Mouse (Mus musculus) layer of hippocampus, adult 2 months (tissue): ENCODE results near the gene Rab36. TPM values are rescaled to one million over a fixed set of nuclear protein-coding genes. Genes with fewer than 3 reads are reported as not detected.
"Not testable (repeated sequence)": the region's sequence is repeated elsewhere in the genome, so short reads cannot be mapped to it uniquely, and the experiment has no call there.

ENCODE experiments used
- DNase-seq, 2 experiments: peaks; one replicate each; pipeline ENCODE4 v3.0.0; 2022; ENCODE audit warnings: low spot score in 2 of 2
- H3K27ac ChIP-seq: fragments of 200-600 bp; 2 replicates; pipeline ENCODE4 v1.8.1; 2022
- H3K4me3 ChIP-seq: fragments of 200-600 bp; 2 replicates; pipeline ENCODE4 v1.8.1; 2022; ENCODE audit warnings: mild to moderate bottlenecking
- CTCF ChIP-seq: fragments of 200-600 bp; conservative IDR thresholded peaks from 2 replicates; pipeline ENCODE4 v1.8.1; 2022; ENCODE audit warnings: antibody characterized with exemption, mild to moderate bottlenecking, moderate library complexity
- total RNA-seq, 2 experiments: library from RNA; stranded (reverse); gene quantifications; 2 replicates each; pipeline ENCODE4 v1.2.3; 2021

The Rab36 gene
- total RNA-seq, 2 experiments from 2014 or later = 33.6 to 34.6 TPM

- no peak overlapping the region for H3K4me3 ChIP-seq
- DNase-seq = peak; percentile 62 to 90
- TF ChIP-seq CTCF = peak; percentile 97
- H3K27ac ChIP-seq = no peak overlapping the region
Observed at GRCm38 (mm10) chr10:75021138-75021537, 15.7 kb upstream of the Rab36 start.

DNA sequence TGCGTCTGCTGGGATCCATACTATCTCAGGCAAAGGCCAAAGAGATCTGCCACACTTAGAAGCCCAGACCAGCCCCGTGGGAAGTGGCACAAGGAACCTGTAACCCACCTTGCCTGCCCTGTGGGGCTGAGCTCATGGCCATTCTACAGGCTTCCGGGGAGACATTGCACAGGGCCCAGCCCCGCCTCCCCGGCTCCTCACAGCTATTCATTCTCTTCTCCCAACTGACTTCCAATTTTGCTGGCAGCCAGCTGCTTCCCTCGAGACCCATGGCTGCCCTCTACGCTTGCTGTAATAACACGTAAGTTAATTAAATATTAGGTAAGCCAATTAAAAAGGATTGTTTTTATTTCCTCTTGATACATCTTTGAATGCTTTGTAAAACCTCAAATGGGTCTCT, 10.4 kb upstream of the Rab36 start:
- TF ChIP-seq CTCF = no peak
- Histone ChIP-seq H3K27ac (no peak overlapping the region), H3K4me3 (no peak overlapping the region)
- no peak for DNase-seq

GRCm38 (mm10) chr10:75028743-75029142, 8.1 kb upstream of the Rab36 start:
- DNase-seq = no peak
- TF ChIP-seq CTCF = no peak
- H3K27ac ChIP-seq = no peak overlapping the region
- no peak overlapping the region for H3K4me3 ChIP-seq

DNA sequence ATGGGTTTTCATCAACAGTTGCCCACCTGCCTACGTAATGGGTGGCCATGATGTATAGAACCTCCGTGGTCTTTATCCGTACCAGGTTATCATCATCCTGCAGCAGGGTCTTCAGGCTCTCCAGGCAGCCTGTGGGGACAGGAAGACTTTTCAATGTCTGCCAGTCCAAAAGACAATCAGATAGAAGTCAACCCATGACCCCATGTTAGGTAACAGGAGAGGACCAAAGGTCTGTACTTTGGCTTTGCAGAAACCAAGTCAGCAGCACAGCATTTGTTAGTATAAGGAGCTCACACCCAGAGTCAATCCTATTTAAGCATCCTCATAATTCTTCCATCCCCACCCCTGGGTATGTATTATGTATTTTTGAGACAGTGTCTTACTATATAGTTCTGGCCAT, 7.2 kb upstream of the Rab36 start:
- Histone ChIP-seq H3K27ac (no peak overlapping the region), H3K4me3 (no peak overlapping the region)
- no peak for DNase-seq
- TF ChIP-seq CTCF = no peak

GRCm38 (mm10) chr10:75030234-75030633, 6.6 kb upstream of the Rab36 start:
- no peak for DNase-seq
- no peak for TF ChIP-seq CTCF
- Histone ChIP-seq H3K4me3 (no peak overlapping the region), H3K27ac (no peak overlapping the region)

DNA sequence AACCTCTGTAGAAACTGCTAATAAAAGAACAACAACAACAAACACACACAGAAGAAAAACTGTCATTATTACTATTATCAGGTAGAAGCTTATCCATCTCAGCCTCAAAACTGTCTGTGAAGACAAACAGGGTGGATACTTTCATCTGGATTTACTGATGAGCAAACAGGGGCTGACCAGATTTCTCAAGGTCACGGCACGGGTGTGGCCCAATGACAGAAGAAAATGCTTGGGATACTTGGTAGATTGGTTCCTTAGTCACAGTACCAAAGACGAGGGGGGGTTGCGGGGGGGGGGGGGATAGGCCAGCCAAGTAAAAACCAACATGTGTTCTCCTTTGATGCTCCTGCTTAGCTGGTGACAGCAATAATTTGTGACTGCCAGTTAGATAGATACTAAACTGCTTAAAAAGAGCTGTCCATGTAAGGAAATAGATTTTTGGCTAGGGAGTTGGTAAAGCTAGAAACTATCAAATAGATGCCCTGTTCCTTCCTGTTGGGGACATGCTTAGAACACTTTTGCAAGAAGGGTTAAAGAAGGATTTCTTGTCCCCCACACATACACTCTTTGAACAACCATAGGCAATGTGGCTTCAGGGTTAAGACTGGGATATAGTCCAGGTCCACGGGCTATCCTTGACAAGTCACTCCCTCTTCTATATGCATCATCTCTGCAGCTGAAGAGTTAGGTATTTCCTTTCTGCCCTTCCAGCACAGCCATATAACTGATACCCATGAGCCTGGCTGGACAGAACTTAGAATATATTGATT, 5.3 kb upstream of the Rab36 start:
- no peak overlapping the region for H3K4me3 ChIP-seq
- H3K27ac ChIP-seq = no peak overlapping the region
- no peak for TF ChIP-seq CTCF
- DNase-seq = no peak

GRCm38 (mm10) chr10:75032395-75032794, 4.5 kb upstream of the Rab36 start, which contains the start of gene Rsph14:
Rsph14 (minus strand) TSS chr10:75032586.
- peak; percentile 84 to 87 for DNase-seq
- peak within 1 kb of the TSS; percentile 72; the same call in 1 of the 2 replicates for H3K27ac ChIP-seq
- no peak; the same call in 1 of the 2 replicates for TF ChIP-seq CTCF
- H3K4me3 ChIP-seq = peak within 1 kb of the TSS; percentile 32

DNA sequence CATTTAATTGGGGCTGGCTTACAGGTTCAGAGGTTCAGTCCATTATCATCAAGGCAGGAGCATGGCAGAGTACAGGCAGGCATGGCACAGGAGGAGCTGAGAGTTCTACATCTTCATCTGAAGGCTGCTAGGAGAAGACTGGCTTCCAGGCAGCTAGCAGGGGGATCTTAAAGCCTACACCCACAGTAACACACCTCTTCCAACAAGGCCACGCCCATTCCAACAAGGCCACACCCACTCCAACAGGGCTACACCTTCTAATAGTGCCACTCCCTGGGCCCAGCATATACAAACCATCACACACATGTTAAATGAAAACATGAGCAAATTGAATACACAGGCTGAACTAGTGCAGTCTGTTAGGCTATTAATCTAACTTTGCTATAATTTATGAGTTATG, 5.2 kb downstream of the Rab36 start:
- H3K27ac ChIP-seq, DNase-seq, H3K4me3 ChIP-seq: not testable (repeated sequence)

- Histone ChIP-seq H3K4me3 (no peak overlapping the region), H3K27ac (no peak overlapping the region)
- TF ChIP-seq CTCF = no peak
- no peak for DNase-seq
Observed at GRCm38 (mm10) chr10:75044459-75044858, 7.6 kb downstream of the Rab36 start.

DNA sequence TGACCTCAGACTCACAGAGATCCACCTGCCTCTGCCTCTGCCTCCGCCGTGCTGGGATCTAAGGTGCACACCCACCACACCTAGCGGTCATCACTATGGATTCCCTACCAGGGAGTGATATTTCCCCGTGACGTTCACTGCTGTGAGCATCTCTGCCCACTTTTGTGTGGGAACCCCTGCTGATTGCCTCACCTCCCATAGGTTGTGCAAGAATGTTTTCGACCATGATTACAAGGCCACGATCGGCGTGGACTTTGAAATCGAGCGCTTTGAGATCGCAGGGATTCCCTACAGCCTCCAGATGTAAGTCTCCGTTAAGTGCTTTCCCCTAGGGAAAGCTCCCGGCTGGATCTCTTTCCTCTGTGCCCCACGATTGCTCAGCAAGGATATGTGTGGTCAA, 9.0 kb downstream of the Rab36 start:
- no peak for TF ChIP-seq CTCF
- no peak overlapping the region for H3K27ac ChIP-seq
- no peak for DNase-seq

DNA sequence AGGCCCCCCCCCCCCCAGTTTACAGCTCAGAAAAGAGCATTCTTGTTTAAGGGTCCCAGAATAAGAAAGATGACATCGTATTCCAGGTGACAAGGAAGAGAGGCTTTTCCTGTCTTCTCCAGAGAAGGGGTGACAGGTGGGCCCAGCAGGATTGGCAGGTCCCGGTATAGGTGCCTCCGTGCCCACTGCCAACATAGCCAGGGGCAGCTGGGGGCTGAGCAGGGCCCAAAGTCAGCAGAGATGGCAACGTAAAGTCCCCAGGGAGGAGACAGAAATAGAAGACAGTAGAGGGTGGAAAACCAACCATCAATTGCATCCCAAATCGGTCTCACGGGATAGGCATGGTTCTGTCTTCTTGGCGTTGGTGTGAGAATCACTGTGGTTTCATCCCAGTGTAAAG, 11.9 kb downstream of the Rab36 start:
- Histone ChIP-seq H3K27ac (no peak overlapping the region), H3K4me3 (no peak overlapping the region)
- DNase-seq = no peak
- TF ChIP-seq CTCF = no peak

More for the DNA sequence above, 9.0 kb downstream of the Rab36 start:
- no peak overlapping the region for H3K4me3 ChIP-seq

DNA sequence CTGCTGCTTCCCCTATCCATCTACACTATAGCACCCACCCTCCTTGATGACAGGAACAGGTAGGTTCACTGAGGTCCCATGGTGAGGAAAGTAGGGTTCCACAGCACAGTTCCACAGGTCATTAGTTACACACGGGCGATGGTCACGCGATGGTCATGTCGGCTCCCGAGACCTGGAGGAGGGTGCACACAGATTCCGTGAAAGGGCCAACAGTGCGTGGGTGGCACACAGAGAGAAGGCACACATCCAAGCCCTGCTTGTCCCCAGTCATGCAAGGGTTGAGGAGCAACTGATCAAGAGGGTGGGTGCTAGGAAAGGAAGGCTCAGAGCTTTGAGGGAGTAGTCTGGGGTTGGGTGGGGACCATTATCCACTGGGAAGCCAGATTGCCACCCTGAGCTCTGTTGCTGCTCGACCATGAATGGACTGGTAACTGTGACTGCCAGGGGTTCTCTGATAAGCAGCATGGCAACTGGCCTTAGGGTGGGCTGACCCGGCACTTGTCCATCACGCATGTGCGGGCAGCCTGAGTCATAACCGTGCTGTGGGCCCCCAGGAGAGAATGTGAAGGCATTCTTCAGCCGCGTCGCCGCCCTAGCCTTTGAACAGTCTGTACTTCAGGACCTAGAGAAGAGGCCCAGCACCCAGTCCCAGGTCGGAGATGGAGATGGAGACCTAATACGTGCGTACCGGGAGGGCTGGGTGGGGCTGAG, 14.7 kb downstream of the Rab36 start:
- DNase-seq = no peak
- no peak overlapping the region for H3K4me3 ChIP-seq
- no peak overlapping the region for H3K27ac ChIP-seq
- TF ChIP-seq CTCF = no peak

DNA sequence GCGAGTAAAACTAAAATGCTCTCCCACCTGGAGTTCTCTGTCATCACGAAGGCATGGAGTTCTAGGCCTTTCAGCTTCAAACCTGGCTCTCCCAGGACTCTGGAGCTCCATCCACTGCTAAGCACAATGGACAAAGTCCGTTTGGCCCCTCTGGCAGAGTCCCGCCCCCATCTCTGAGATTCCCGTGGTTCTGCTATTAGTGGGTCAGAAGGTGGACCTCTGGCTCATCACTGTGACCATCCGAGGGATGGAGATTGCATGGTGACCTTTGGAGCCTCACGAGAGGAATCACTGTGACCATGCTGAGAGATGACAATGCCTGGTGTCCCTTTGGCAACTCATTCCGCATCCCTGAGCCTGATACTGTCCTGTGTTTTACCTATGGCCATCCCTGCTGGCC, 16.0 kb downstream of the Rab36 start:
- no peak for TF ChIP-seq CTCF
- no peak for DNase-seq
- Histone ChIP-seq H3K27ac (no peak overlapping the region), H3K4me3 (no peak overlapping the region)

GRCm38 (mm10) chr10:75053655-75054054, 16.8 kb downstream of the Rab36 start:
- Histone ChIP-seq H3K4me3 (no peak overlapping the region), H3K27ac (no peak overlapping the region)
- TF ChIP-seq CTCF = no peak
- DNase-seq = no peak
